Mouse (Mus musculus): ENCODE results near the gene Nacad. TPM values are rescaled to one million over a fixed set of nuclear protein-coding genes. Genes with fewer than 3 reads are reported as not detected.
A peak's percentile ranks its signal among the peaks of the same experiment; 100 is the strongest.

Gene Nacad
- polyA plus RNA-seq, 1 experiment from 2014 or later, result 78.2 TPM

- H3K4me1 ChIP-seq, result peaks cover 18% of the 10 kb centered on the region
- H3K36me3 ChIP-seq, result peaks cover 11% of the 10 kb centered on the region
- no peak overlapping the region; the same call in 1 of the 2 replicates for H3K4me2 ChIP-seq
- H3K27ac ChIP-seq (replicated peaks), result peak overlapping the region; percentile 65
- no peak overlapping the region for H3K9ac ChIP-seq (replicated peaks)
- ATAC-seq (ENCODE audit: low FRiP score), result peak; percentile 39; the same call in 1 of the 2 replicates
- WGBS, result 39% methylated on average over 11 of the region's 11 CpGs
- no peaks in the 10 kb centered on the region for H3K27me3 ChIP-seq (replicated peaks)
- no peak overlapping the region for H3K4me3 ChIP-seq (replicated peaks)
- H3K9me3 ChIP-seq (replicated peaks), result no peaks in the 10 kb centered on the region
Measured at GRCm38 (mm10) chr11:6568584-6569409, 37.1 kb downstream of the Nacad start.

GRCm38 (mm10) chr11:6567951-6568350 is 37.9 kb downstream of the Nacad start:
- WGBS, result 91% methylated on average over 8 of the region's 8 CpGs
- no peak overlapping the region for H3K4me3 ChIP-seq (replicated peaks)
- no peaks in the 10 kb centered on the region for H3K27me3 ChIP-seq (replicated peaks)
- H3K4me2 ChIP-seq, result no peak overlapping the region
- H3K9me3 ChIP-seq (replicated peaks), result no peaks in the 10 kb centered on the region
- H3K4me1 ChIP-seq, result peaks cover 18% of the 10 kb centered on the region
- H3K27ac ChIP-seq (replicated peaks), result no peak overlapping the region
- no peak for ATAC-seq (ENCODE audit: low FRiP score)
- peaks cover 10% of the 10 kb centered on the region; the same call in 1 of the 2 replicates for H3K36me3 ChIP-seq
- H3K9ac ChIP-seq (replicated peaks), result no peak overlapping the region

GRCm38 (mm10) chr11:6566496-6566895 is 39.4 kb downstream of the Nacad start:
- Histone ChIP-seq H3K9ac (replicated peaks) (no peak overlapping the region), H3K9me3 (replicated peaks) (no peaks in the 10 kb centered on the region), H3K36me3 (peaks cover 10% of the 10 kb centered on the region; the same call in 1 of the 2 replicates), H3K27me3 (replicated peaks) (no peaks in the 10 kb centered on the region), H3K4me3 (replicated peaks) (no peak overlapping the region), H3K4me1 (peaks cover 18% of the 10 kb centered on the region), H3K4me2 (no peak overlapping the region), H3K27ac (replicated peaks) (no peak overlapping the region)
- no peak for ATAC-seq (ENCODE audit: low FRiP score)
- WGBS, result 89% methylated on average over 4 of the region's 4 CpGs

GRCm38 (mm10) chr11:6563201-6563600 is 42.7 kb downstream of the Nacad start:
- no peaks in the 10 kb centered on the region for H3K27me3 ChIP-seq (replicated peaks)
- no peak overlapping the region for H3K4me3 ChIP-seq (replicated peaks)
- H3K27ac ChIP-seq (replicated peaks), result no peak overlapping the region
- 92% methylated on average over 4 of the region's 4 CpGs for WGBS
- no peak overlapping the region for H3K4me2 ChIP-seq
- ATAC-seq (ENCODE audit: low FRiP score), result no peak
- no peaks in the 10 kb centered on the region for H3K9me3 ChIP-seq (replicated peaks)
- H3K36me3 ChIP-seq, result peaks cover 5% of the 10 kb centered on the region; the same call in 1 of the 2 replicates
- H3K9ac ChIP-seq (replicated peaks), result no peak overlapping the region
- H3K4me1 ChIP-seq, result peaks cover 8% of the 10 kb centered on the region

GRCm38 (mm10) chr11:6562359-6562758 is 43.5 kb downstream of the Nacad start:
- Histone ChIP-seq H3K4me3 (replicated peaks) (no peak overlapping the region), H3K4me1 (peaks cover 3% of the 10 kb centered on the region; the same call in 1 of the 2 replicates), H3K4me2 (no peak overlapping the region), H3K9ac (replicated peaks) (no peak overlapping the region), H3K36me3 (peaks cover 5% of the 10 kb centered on the region; the same call in 1 of the 2 replicates), H3K27me3 (replicated peaks) (no peaks in the 10 kb centered on the region), H3K27ac (replicated peaks) (no peak overlapping the region), H3K9me3 (replicated peaks) (no peaks in the 10 kb centered on the region)
- 80% methylated on average over 6 of the region's 6 CpGs for WGBS
- no peak for ATAC-seq (ENCODE audit: low FRiP score)

- WGBS, result 93% methylated on average over 4 of the region's 4 CpGs
- H3K4me1 ChIP-seq, result peaks cover 3% of the 10 kb centered on the region; the same call in 1 of the 2 replicates
- no peaks in the 10 kb centered on the region for H3K27me3 ChIP-seq (replicated peaks)
- H3K36me3 ChIP-seq, result peaks cover 9% of the 10 kb centered on the region; the same call in 1 of the 2 replicates
- ATAC-seq (ENCODE audit: low FRiP score), result no peak
- H3K9me3 ChIP-seq (replicated peaks), result no peaks in the 10 kb centered on the region
- no peak overlapping the region for H3K4me2 ChIP-seq
- no peak overlapping the region for H3K4me3 ChIP-seq (replicated peaks)
- H3K9ac ChIP-seq (replicated peaks), result no peak overlapping the region
- no peak overlapping the region for H3K27ac ChIP-seq (replicated peaks)
Measured at GRCm38 (mm10) chr11:6561474-6561873, 44.4 kb downstream of the Nacad start.

GRCm38 (mm10) chr11:6560655-6561360 is 45.0 kb downstream of the Nacad start:
- 88% methylated on average over 13 of the region's 13 CpGs for WGBS
- Histone ChIP-seq H3K27ac (replicated peaks) (no peak overlapping the region), H3K4me2 (no peak overlapping the region), H3K27me3 (replicated peaks) (no peaks in the 10 kb centered on the region), H3K4me3 (replicated peaks) (no peak overlapping the region), H3K4me1 (peaks cover 3% of the 10 kb centered on the region; the same call in 1 of the 2 replicates), H3K9ac (replicated peaks) (no peak overlapping the region), H3K9me3 (replicated peaks) (no peaks in the 10 kb centered on the region), H3K36me3 (peaks cover 9% of the 10 kb centered on the region; the same call in 1 of the 2 replicates)
- no peak for ATAC-seq (ENCODE audit: low FRiP score)

GRCm38 (mm10) chr11:6559996-6560395 is 45.9 kb downstream of the Nacad start:
- Histone ChIP-seq H3K27ac (replicated peaks) (no peak overlapping the region), H3K9ac (replicated peaks) (no peak overlapping the region), H3K36me3 (peaks cover 9% of the 10 kb centered on the region; the same call in 1 of the 2 replicates), H3K4me1 (peaks cover 3% of the 10 kb centered on the region; the same call in 1 of the 2 replicates), H3K27me3 (replicated peaks) (no peaks in the 10 kb centered on the region), H3K4me3 (replicated peaks) (no peak overlapping the region), H3K9me3 (replicated peaks) (no peaks in the 10 kb centered on the region), H3K4me2 (no peak overlapping the region)
- WGBS, result 87% methylated on average over 2 of the region's 2 CpGs
- no peak for ATAC-seq (ENCODE audit: low FRiP score)

GRCm38 (mm10) chr11:6558234-6558633 is 47.6 kb downstream of the Nacad start:
- Histone ChIP-seq H3K9me3 (replicated peaks) (no peaks in the 10 kb centered on the region), H3K36me3 (0 out of 2 replicates have a peak, but pooled peaks cover 3% of the 10 kb centered on the region), H3K27me3 (replicated peaks) (no peaks in the 10 kb centered on the region), H3K4me2 (no peak overlapping the region), H3K4me1 (peaks cover 3% of the 10 kb centered on the region; the same call in 1 of the 2 replicates), H3K27ac (replicated peaks) (no peak overlapping the region), H3K4me3 (replicated peaks) (no peak overlapping the region), H3K9ac (replicated peaks) (no peak overlapping the region)
- WGBS, result 88% methylated on average over 3 of the region's 3 CpGs
- ATAC-seq (ENCODE audit: low FRiP score), result no peak

- Histone ChIP-seq H3K27ac (replicated peaks) (no peak overlapping the region), H3K4me3 (replicated peaks) (no peak overlapping the region), H3K9ac (replicated peaks) (no peak overlapping the region), H3K9me3 (replicated peaks) (no peaks in the 10 kb centered on the region), H3K4me2 (no peak overlapping the region), H3K4me1 (peaks cover 21% of the 10 kb centered on the region), H3K27me3 (replicated peaks) (no peaks in the 10 kb centered on the region), H3K36me3 (no peaks in the 10 kb centered on the region)
- ATAC-seq (ENCODE audit: low FRiP score), result no peak
- WGBS, result 92% methylated on average over 3 of the region's 3 CpGs
Measured at GRCm38 (mm10) chr11:6550201-6550600, 55.7 kb downstream of the Nacad start.

GRCm38 (mm10) chr11:6549770-6550169 is 56.1 kb downstream of the Nacad start:
- Histone ChIP-seq H3K4me1 (peaks cover 21% of the 10 kb centered on the region), H3K27ac (replicated peaks) (no peak overlapping the region), H3K27me3 (replicated peaks) (no peaks in the 10 kb centered on the region), H3K4me3 (replicated peaks) (no peak overlapping the region), H3K36me3 (no peaks in the 10 kb centered on the region), H3K4me2 (no peak overlapping the region), H3K9me3 (replicated peaks) (no peaks in the 10 kb centered on the region), H3K9ac (replicated peaks) (no peak overlapping the region)
- WGBS, result 93% methylated on average over 2 of the region's 2 CpGs
- ATAC-seq (ENCODE audit: low FRiP score), result no peak
